Mouse (Mus musculus): Measurements from ENCODE around the gene Cdh4. TPM values are rescaled to one million over a fixed set of nuclear protein-coding genes. Genes with fewer than 3 reads are reported as not detected.

The Cdh4 gene
- polyA plus RNA-seq, 1 experiment from 2014 or later, result 1.8 TPM

DNA sequence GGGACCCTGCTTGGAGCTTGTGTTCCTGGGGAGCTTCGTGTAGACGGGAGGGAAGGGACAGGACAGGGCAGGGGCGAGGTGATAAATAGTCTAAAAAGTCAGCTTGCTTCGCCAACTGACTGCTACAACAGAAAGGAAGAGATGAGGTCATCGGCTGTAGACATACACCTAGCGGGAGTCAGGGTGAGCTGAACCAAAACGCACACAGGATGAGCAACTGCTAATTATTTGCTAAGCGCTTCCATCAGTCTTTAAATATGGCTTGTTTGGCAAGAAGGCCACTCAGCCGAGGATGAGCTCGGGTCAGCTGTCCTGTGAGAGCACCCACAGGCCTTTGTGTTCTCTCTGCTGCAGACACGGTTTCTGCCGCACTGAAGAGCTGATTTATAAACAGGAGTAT lies 470.7 kb downstream of the Cdh4 start:
- H3K4me1 ChIP-seq, result no peaks in the 10 kb centered on the region
- no peak overlapping the region for H3K27ac ChIP-seq
- no peak overlapping the region for H3K4me3 ChIP-seq
- peaks cover 71% of the 10 kb centered on the region for H3K36me3 ChIP-seq
- WGBS, result 83% methylated on average over 12 of the region's 12 CpGs
- H3K27me3 ChIP-seq (ENCODE audit: low read depth, poor library complexity, severe bottlenecking), result no peaks in the 10 kb centered on the region
- no peaks in the 10 kb centered on the region for H3K9me3 ChIP-seq (replicated peaks)
- no peak for DNase-seq (ENCODE audit: low spot score)

- Histone ChIP-seq H3K9me3 (replicated peaks) (no peaks in the 10 kb centered on the region), H3K4me3 (no peak overlapping the region), H3K4me1 (no peaks in the 10 kb centered on the region), H3K36me3 (peaks cover 76% of the 10 kb centered on the region), H3K27ac (no peak overlapping the region), H3K27me3 (ENCODE audit: low read depth, poor library complexity, severe bottlenecking) (no peaks in the 10 kb centered on the region)
- 91% methylated on average over 15 of the region's 15 CpGs for WGBS
- DNase-seq (ENCODE audit: low spot score), result no peak
Measured at GRCm38 (mm10) chr2:179913349-179913748, 471.1 kb downstream of the Cdh4 start.

DNA sequence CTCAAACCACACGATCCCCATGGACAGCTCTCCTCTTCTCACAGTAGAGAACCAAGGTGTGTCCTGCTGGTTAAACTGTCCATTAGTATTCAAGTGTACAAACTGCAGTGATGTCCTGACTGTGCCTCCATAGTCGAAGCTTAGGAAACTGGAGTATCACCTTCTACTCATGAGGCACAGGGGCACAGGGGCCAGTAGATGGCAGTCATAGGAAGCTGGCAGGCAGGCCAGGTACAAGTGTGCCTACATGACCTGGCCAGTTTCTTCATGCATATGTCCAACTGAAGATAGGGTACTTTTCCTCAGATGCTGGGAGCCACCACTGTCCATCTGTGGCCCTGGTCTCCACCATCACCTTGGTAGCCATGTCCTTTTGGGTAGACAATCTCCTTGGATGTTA lies 472.0 kb downstream of the Cdh4 start:
- Histone ChIP-seq H3K27me3 (ENCODE audit: low read depth, poor library complexity, severe bottlenecking) (no peaks in the 10 kb centered on the region), H3K36me3 (peaks cover 84% of the 10 kb centered on the region), H3K27ac (no peak overlapping the region), H3K9me3 (replicated peaks) (no peaks in the 10 kb centered on the region), H3K4me3 (no peak overlapping the region), H3K4me1 (no peaks in the 10 kb centered on the region)
- WGBS, result 84% methylated on average over 2 of the region's 2 CpGs
- no peak for DNase-seq (ENCODE audit: low spot score)

- H3K27me3 ChIP-seq (ENCODE audit: low read depth, poor library complexity, severe bottlenecking), result no peaks in the 10 kb centered on the region
- DNase-seq (ENCODE audit: low spot score), result peak; percentile 64
- H3K27ac ChIP-seq, result no peak overlapping the region
- peaks cover 96% of the 10 kb centered on the region for H3K36me3 ChIP-seq
- no peaks in the 10 kb centered on the region for H3K4me1 ChIP-seq
- H3K4me3 ChIP-seq, result no peak overlapping the region
- WGBS, result 46% methylated on average over 5 of the region's 5 CpGs
- no peaks in the 10 kb centered on the region for H3K9me3 ChIP-seq (replicated peaks)
Measured at GRCm38 (mm10) chr2:179916877-179917673, 474.8 kb downstream of the Cdh4 start.

GRCm38 (mm10) chr2:179920042-179920441 lies 477.8 kb downstream of the Cdh4 start:
- no peak for DNase-seq (ENCODE audit: low spot score)
- H3K27ac ChIP-seq, result no peak overlapping the region
- WGBS, result 92% methylated on average over 4 of the region's 4 CpGs
- no peaks in the 10 kb centered on the region for H3K4me1 ChIP-seq
- H3K36me3 ChIP-seq, result peaks cover 99% of the 10 kb centered on the region
- H3K27me3 ChIP-seq (ENCODE audit: low read depth, poor library complexity, severe bottlenecking), result no peaks in the 10 kb centered on the region
- no peak overlapping the region for H3K4me3 ChIP-seq
- no peaks in the 10 kb centered on the region for H3K9me3 ChIP-seq (replicated peaks)

DNA sequence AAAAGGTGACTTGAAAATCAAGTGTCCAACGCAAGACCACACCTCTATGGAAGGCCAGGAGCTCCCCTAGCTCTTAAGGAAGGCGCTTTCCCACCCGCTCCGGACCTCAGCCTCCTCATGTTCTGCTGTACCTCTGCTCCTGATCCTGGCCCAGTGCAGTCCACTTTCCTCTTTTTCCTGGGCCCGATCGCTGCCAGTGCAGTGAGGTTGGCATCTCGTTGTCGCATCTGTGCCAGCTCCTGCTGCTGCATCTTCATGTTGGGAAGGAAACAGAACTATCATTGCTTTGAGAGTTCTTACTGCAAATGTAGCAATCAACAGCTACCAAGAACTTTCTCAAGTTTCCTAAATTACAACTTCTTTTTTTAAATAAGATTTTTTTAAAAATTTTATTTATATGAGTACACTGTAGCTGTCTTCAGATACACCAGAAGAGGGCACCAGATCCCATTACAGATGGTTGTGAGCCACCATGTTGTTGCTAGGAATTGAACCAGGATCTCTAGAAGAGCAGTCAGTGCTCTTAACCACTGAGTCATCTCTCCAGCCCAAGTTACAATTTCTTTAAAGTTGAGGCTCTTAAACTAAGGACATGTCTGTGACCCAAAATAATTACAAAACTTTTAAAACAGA lies 478.9 kb downstream of the Cdh4 start:
- WGBS, result 93% methylated on average over 8 of the region's 8 CpGs
- Histone ChIP-seq H3K27me3 (ENCODE audit: low read depth, poor library complexity, severe bottlenecking) (no peaks in the 10 kb centered on the region), H3K36me3 (peaks cover 99% of the 10 kb centered on the region)

DNA sequence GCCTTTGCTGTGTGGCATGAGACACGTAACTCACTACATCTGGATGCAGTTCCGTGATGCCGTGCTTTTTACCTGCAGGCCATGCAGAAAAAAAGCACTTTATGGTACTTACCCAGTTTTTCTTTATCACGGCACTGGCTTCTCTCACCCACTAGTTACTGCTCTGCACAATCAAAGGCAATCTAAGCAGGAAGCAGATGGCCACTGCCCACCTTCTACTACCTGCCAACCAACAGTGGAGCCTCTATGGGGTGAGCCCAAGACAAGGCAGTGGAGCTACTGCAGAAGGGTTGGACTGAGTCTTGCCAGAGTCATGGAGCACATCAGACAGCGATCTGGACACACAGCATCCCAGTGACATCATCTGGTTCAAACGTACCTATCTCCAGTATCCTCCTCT lies 481.8 kb downstream of the Cdh4 start:
- Histone ChIP-seq H3K4me3 (no peak overlapping the region), H3K36me3 (peaks cover 98% of the 10 kb centered on the region), H3K27ac (no peak overlapping the region), H3K4me1 (no peaks in the 10 kb centered on the region), H3K9me3 (replicated peaks) (no peaks in the 10 kb centered on the region), H3K27me3 (ENCODE audit: low read depth, poor library complexity, severe bottlenecking) (no peaks in the 10 kb centered on the region)
- WGBS, result 92% methylated on average over 6 of the region's 6 CpGs
- DNase-seq (ENCODE audit: low spot score), result no peak

More for the DNA sequence above, 478.9 kb downstream of the Cdh4 start:
- no peaks in the 10 kb centered on the region for H3K4me1 ChIP-seq
- H3K9me3 ChIP-seq (replicated peaks), result no peaks in the 10 kb centered on the region
- no peak overlapping the region for H3K27ac ChIP-seq
- no peak for DNase-seq (ENCODE audit: low spot score)
- no peak overlapping the region for H3K4me3 ChIP-seq

- no peak for DNase-seq (ENCODE audit: low spot score)
- H3K9me3 ChIP-seq (replicated peaks), result no peaks in the 10 kb centered on the region
- H3K4me1 ChIP-seq, result no peaks in the 10 kb centered on the region
- H3K27me3 ChIP-seq (ENCODE audit: low read depth, poor library complexity, severe bottlenecking), result no peaks in the 10 kb centered on the region
- H3K27ac ChIP-seq, result no peak overlapping the region
- H3K4me3 ChIP-seq, result no peak overlapping the region
- WGBS, result 91% methylated on average over 13 of the region's 13 CpGs
- peaks cover 97% of the 10 kb centered on the region for H3K36me3 ChIP-seq
Measured at GRCm38 (mm10) chr2:179929166-179929565, 486.9 kb downstream of the Cdh4 start.

- no peak overlapping the region for H3K27ac ChIP-seq
- WGBS, result 94% methylated on average over 16 of the region's 16 CpGs
- H3K4me3 ChIP-seq, result no peak overlapping the region
- H3K27me3 ChIP-seq (ENCODE audit: low read depth, poor library complexity, severe bottlenecking), result no peaks in the 10 kb centered on the region
- peaks cover 93% of the 10 kb centered on the region for H3K36me3 ChIP-seq
- DNase-seq (ENCODE audit: low spot score), result no peak
- H3K4me1 ChIP-seq, result no peaks in the 10 kb centered on the region
- no peaks in the 10 kb centered on the region for H3K9me3 ChIP-seq (replicated peaks)
Measured at GRCm38 (mm10) chr2:179931741-179932140, 489.5 kb downstream of the Cdh4 start.

DNA sequence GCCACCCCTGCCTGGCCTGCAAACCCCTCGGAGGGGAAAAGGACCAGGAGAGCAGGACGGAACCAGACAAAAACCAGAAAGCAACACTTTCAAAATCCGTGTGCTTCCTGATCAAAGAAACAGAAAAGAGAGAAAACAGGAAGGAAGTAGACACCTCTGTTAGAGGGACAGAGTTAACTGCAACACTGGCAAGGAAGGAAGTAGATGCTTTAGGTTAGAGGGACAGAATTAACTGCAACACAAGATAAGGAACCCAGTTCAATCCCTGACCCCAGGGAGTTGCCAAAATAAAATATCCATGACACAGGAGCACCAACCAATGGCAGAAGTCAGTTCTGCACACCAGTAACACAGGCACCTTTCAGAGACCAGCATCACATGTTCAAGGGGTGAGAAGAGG lies 491.9 kb downstream of the Cdh4 start:
- peaks cover 9% of the 10 kb centered on the region for H3K4me1 ChIP-seq
- 88% methylated on average over 3 of the region's 3 CpGs for WGBS
- no peak for DNase-seq (ENCODE audit: low spot score)
- no peak overlapping the region for H3K27ac ChIP-seq
- H3K9me3 ChIP-seq (replicated peaks), result no peaks in the 10 kb centered on the region
- no peaks in the 10 kb centered on the region for H3K27me3 ChIP-seq (ENCODE audit: low read depth, poor library complexity, severe bottlenecking)
- H3K36me3 ChIP-seq, result peaks cover 71% of the 10 kb centered on the region
- H3K4me3 ChIP-seq, result no peak overlapping the region

DNA sequence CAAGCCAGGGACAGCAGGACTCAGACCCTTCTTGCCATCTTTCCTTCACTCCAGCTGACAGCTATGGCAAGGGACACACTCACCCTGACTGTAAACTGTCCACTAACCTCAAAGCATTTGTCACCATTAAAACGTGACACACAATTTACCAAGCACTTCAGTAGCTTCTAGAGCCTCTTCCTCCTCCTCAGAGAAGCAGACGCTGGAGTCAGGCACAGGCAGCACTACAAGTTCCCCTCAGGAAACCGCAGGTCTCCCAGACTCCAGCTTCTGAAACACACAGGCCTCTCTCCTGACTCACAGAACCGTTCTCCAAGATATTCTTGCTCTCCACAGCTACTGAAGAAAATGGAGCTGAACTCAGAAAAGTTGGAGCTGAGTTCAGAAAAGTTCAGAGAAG lies 494.9 kb downstream of the Cdh4 start:
- Histone ChIP-seq H3K4me3 (no peak overlapping the region), H3K4me1 (peaks cover 15% of the 10 kb centered on the region), H3K27ac (no peak overlapping the region), H3K9me3 (replicated peaks) (no peaks in the 10 kb centered on the region), H3K27me3 (ENCODE audit: low read depth, poor library complexity, severe bottlenecking) (no peaks in the 10 kb centered on the region), H3K36me3 (peaks cover 42% of the 10 kb centered on the region)
- DNase-seq (ENCODE audit: low spot score), result no peak
- WGBS, result 90% methylated on average over 4 of the region's 4 CpGs

- Histone ChIP-seq H3K27me3 (ENCODE audit: low read depth, poor library complexity, severe bottlenecking) (no peaks in the 10 kb centered on the region), H3K36me3 (no peaks in the 10 kb centered on the region), H3K4me1 (peaks cover 26% of the 10 kb centered on the region), H3K4me3 (no peak overlapping the region), H3K9me3 (replicated peaks) (no peaks in the 10 kb centered on the region), H3K27ac (no peak overlapping the region)
- 91% methylated on average over 1 of the region's 1 CpGs for WGBS
- no peak for DNase-seq (ENCODE audit: low spot score)
Measured at GRCm38 (mm10) chr2:179941696-179942095, 499.5 kb downstream of the Cdh4 start.

DNA sequence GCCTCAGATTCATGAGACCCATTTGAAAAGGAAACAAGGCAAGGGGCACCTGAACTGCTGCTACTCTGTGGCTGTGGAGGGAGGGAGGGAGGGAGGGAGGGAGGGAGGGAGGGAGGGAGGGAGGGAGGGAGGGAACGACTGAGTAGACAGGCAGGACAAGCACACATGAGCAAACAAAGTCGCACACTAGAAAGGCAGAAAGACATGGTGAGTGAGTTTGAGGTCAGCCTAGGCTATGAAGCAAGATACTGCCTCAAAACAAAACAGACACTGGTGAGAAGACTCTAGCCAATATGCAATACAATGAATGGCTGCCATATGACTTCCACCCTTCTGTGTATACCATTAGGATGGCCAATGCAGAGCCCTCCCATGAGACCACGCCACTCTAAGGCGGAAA lies 502.8 kb downstream of the Cdh4 start:
- H3K9me3 ChIP-seq (replicated peaks), result no peaks in the 10 kb centered on the region
- no peak overlapping the region for H3K27ac ChIP-seq
- H3K27me3 ChIP-seq (ENCODE audit: low read depth, poor library complexity, severe bottlenecking), result no peaks in the 10 kb centered on the region
- DNase-seq (ENCODE audit: low spot score), result no peak
- H3K4me1 ChIP-seq, result peaks cover 17% of the 10 kb centered on the region
- H3K4me3 ChIP-seq, result no peak overlapping the region
- WGBS, result 67% methylated on average over 4 of the region's 4 CpGs
- no peaks in the 10 kb centered on the region for H3K36me3 ChIP-seq
